Mouse (Mus musculus) testis, postnatal 14 days (tissue): ENCODE results near the gene S100a11.
"Not testable (repeated sequence)": the region's sequence is repeated elsewhere in the genome, so short reads cannot be mapped to it uniquely, and the experiment has no call there.

Experiments used
- DNase-seq: peaks from one replicate; pipeline ENCODE4 v3.0.0; 2021; ENCODE audit warnings: low spot score

S100a11 gene

DNA sequence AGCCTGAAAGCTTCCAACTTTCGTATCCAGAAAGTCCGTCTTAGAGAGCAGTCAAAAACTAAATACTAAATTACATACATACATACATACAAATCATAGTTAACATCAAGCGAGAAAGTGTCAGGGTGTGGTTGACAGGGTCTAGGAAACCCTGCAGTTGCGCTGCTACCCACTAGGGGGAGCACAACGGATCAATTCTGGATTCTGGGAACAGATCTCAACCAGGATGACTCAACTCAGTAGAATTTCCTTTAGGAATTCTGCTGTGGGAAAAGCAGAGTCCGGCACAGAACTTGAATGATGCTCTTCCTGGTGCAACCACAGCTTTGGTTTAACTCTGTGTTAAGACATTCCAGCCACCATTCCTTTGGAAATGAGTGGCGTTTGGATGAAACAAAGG, 2.3 kb downstream of the S100a11 start:
- peak; percentile 47 for DNase-seq

DNA sequence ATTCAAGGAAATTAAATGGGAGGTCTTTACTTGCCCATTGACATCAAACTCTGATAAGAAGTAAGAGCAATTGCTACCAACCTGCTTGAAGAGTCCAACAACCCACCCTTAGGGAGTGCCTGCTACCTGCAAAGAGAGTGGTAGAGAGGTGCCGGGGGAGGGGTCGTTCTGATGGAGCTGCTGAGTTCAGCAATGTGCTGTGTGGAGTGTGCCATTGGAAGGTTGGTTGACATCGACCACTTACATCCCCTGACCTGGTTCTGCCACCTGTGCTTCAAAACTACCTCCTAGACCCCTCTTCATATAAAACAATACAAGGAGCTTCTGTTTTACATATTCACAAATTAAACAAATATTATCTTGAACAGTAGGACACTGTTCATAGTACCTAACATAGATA, 7.0 kb downstream of the S100a11 start:
- no peak for DNase-seq

DNA sequence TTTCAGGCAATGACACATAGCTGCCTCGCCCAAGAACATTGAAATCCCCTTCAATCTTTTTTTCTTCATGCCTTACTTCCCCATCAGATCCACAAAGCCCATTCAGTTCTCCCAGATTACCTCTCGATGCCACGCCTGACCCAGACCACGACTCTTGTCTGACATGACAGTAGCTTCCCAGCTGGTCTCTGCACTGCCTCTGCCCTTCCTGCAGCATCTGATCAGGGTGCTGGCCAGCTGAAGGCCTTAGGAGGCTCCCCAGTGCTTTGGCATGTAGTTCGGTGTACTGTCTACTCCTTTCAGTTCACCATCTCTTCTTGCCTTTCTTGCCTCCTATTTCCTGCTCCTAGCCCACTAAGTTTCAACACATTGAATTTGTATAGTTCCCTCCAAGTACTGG, 8.5 kb downstream of the S100a11 start:
- DNase-seq: no peak

DNA sequence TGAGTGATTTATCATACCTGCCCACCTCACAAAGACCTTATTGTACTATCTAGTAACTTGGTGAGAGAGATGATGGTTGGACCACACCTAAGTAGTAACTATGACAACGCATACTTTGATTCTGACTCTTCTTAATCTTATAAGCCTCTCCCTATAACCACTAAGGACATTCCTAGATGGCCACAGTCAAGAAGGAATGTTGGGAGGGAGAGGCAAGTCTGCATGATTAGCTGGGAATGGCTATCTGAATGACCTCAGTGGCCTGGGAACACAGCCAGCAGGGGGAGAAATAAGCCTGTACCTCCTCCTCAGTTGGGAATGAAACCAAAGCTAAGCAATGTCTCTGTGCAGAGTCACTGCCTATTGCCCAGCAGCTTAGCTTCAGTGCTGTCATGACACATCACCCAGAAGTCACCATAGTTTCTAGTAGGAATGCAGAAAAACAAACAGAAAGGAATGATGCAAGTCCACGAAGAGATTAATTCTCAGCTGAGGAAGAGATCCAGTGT, 16.8 kb downstream of the S100a11 start:
- peak; percentile 76 for DNase-seq

DNA sequence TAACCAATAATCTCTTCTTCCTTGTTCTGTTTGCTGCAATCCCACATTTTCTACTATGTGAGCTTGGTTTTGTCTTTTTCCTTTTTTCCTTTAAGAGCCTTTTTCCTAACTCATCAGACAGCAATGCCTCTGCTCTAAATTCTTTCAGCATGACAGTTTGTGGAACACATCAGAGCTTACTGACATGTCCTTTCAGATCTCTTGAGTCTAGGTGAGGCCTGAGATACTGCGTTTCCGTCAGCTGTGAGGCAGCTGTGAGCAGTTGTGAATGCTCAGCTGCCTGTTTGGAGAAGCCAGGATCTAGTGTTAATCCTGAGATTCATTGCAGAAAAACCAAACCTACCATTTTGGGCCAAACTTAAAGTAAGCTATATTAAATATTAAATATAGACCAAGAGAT, 18.2 kb downstream of the S100a11 start:
- no peak for DNase-seq

DNA sequence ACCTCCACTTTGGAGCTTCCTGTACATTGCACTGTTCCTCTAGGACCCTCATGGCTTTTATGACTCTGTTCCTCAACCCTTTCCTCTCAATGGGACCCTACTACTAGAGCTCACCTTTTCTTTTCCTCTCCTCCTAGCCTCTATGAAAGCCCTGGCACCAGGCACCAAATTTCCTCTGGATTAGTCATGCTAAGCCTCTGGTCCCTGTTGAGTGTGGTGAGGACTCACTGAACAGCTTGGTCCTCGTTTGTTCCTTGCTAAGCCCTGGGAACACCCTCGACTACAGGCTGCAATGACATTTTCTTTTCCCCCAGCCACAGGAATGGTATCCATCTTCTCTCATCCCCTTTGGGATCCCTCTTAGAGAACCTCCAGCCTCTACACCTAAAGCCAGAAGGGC, 21.2 kb downstream of the S100a11 start:
- DNase-seq: no peak

DNA sequence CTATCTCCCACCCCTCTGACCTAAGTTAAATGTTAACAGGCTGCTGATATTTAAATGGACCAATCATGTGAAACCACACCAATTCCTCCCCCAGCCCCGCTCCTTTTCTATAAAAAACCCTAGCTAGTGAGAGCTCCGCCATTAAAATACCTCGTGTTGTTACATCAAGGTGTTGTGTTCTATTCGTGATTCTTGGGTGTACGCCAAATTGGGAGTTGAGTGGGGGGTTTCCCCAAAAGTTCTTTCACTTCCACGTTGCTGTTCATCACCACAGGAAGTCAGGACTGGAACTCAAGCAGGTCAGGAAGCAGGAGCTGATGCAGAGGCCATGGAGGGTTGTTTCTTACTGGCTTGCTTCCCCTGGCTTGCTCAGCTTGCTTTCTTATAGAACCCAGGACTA, 23.9 kb downstream of the S100a11 start:
- not testable (repeated sequence) for DNase-seq

DNA sequence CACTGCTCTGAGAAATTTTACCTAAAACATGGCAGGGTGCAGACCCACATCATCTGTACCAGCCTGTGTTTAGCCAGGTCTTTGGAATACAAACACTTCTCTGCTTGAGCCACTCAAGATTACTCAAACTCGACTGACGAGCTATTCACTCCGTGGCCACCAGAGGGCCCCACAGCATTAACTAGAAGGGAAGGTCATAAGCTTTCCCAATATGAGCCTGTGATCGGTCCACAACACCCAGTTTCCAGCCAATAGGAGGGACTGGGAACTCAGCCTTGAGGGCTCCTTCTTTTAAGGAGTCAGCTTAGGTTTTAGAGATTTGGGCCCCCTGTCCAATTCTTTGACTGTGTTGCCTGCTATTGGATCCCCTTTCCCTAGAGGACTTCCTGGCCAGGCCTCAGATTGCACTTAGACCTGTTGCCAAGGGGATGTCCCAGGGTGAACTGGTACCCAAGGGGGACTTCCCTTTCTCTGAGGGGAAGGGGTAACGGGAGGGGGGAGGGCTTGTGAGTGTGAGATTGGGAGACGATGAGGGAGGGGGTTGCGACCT, 26.9 kb downstream of the S100a11 start:
- peak; percentile 81 for DNase-seq

DNA sequence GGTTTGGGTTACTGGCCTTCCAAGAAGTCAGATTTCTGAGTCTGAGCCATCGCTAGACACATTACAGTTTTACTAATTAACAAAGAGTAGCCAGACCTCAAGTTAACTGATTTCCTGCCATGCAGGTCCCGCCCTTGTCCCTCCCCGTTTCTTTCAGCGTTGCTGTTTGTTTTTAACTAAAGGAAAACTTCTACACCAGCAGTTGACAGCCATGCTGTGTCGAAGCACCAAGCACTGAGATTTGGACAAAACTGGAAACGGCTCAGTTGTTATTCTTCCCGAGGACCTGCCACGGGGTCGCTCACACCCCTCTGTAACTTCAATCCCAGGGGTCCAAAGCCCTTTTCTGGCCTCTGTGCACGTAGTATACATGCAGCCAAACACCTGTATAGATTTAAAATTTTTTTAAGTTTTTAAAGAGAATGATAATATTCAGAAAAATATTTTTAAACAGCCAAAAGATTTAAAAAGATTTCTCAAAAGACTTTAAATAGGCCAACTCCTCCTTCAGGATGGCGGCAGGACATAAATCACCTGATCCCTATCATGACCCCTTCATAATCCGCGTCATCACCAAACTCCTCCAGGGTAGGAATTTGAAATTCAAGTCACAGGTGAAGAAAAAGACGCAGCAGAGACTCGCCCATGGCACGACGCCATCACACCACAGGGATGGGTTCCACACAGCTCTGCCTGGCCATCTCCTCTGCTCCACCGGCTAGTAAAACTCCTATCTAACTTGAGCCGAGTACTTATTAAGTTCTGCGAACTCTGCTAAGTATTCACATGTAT, 27.7 kb downstream of the S100a11 start:
- no peak for DNase-seq

DNA sequence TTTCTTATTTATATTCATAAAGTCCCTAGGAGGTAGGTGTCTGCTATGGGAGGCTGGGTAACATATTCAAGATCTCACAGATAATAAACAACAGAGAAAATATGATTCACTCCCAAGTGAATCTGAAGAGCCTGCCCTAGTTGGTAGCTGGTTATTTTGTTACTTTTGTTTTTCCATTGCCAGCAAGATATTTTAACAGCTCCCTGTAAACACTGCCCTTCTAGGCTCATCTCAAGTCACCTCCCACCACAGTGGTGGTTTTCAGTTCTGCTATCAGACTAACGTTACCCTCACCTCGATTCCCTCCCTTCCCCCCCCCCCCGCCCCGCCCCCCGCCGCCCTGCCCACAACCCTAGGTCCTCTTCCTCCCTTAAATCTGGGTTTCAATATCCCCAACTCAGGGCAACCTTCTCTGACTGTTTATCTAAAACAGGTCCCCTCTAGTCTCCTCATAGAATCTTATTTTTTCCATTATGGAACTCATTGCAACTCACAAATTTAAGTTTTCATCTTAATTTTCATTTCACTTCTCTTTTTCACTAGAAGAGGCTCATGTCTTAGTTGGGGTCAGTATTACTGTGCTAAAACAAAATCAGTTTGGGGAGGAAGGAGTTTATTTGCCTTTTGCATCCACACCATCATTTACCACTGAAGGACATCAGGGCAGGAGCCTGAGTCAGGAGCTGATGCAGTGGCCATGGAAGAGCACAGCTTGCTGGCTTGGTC, 28.4 kb downstream of the S100a11 start:
- no peak for DNase-seq

DNA sequence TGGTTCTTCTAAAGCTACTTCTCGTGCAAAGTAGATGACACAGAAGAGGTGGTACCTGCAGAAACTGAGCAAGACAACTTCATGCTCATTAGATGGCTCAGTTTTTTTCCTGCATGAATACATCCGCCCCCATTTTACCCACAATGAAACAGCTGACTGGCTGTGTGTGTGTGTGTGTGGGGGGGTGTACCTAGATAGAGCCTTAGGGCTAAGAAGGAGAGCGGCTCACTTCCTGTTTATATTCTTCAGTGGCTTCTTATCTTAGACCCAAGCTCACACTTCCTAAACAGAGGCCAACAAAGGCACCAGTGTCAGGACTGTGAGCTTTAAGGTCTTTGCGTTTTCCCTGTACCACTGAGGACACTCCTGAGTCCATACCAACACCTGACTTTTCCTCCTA, 29.7 kb downstream of the S100a11 start:
- no peak for DNase-seq

DNA sequence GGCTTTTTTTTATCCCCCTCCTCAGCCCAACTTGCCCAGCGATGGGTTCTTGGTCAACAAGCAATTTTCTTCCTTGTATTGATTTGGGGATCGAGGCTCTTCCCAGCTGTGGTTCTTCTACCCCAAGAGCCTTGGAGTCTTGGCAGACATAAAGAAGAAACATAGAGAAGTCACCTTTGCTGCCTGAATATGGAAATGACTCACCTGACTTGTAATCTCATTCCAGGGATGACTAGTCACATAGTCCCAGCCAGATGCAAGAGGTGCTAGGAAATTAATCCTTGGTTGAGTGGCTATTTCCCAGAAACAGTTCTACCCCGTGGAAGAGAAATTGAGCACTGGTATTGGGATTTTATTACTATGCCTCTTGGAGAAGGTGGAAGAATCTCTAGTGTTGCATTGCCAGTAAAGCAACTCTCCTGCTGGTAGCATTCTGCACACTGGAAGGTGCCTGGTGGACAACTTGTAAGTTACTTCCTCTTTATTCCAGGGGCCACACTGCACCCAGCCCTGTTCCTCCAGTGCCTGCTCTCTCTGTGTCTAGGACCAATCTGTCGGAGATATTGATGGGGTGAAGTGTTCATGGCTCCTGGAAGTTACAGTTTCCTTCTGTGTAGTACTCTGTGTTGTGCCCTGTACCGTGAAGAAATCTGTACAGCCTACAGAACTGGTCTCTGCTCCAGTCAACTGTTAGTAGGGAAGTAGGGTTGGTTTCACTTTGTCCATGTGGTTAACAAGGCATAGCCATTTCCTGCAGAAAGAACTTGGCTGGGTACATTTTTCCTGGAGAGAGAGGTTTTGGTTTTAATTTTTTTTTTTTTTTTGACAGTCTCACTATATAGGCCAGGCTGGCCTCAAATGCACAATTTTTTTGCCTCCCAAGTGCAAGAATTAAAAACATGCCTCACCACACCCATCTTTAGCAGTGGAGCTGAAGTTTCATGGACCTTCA, 31.9 kb downstream of the S100a11 start:
- DNase-seq: no peak

DNA sequence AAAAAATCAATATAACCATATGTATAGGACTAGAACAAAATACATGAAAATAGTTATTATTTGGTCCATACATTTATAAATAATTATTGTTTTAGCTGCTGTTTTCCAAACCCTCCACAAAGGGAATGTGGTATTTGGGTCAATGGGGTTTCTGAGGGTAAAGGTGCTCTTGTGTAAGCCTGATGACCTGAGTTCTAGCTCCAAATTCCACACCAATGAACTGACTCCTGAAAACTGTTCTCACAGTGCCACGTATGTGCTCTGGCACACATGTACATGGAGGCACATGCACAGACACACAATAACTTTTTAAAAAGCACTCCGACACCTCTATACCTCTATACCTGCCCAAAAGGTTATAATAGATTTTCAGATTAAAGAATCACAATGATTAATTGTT, 33.0 kb downstream of the S100a11 start:
- DNase-seq: no peak

DNA sequence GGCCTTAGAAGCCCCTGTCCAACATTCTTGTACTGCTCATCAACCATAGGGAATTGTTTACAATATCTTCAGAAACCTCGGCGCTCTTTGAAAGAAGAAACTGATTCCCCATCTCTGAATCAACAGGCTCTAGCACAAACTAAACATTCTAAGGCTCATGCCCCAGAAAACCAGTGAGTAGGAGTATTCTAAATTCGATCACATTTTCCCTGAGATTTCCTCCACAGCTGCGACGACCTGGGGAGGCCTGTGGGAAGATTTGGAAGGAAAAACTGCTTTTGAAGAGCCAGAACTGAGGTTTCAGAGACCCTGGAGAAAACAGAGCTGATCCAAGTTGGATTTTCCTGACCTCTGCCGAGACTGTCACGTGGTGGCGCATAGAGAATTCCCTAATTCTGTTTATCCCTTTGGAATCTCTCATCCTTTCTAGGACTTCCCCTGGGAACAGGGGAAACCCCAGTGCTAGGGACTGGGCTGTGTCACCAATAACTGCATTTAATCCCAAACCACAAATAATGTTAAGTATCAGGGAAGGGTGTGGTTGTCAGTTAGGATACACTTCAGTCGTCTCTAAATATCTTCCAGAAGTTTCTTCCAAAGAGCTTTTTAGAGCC, 33.6 kb downstream of the S100a11 start:
- DNase-seq: no peak

DNA sequence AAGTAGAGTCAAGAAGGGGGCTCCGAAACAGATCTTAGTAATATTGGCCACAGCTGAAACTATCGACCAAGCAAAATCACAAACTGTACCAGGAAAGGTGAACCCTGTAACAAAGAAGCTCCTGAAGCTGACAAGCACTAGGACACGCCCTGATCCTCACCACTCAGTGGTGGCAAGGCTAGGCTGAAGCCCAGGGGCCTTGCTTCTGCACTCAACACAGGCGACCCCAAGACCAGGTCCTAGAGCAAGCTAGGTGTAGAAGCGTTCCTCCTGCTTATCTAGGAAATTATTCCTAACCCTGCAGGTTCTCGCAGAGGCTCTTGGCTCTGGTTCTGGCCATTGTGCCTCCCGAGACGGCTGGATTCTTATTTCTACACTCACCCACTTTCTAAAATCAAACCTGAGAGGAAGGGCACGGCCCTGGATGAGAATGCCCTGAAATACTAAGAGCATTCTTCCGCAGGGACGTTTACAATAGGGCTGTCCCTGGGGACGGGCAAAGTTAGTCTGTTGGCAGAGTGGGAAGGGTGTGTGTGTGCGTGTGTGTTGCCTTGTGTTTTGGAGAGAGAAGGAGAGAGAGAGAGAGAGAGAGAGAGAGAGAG, 34.2 kb downstream of the S100a11 start:
- no peak for DNase-seq

DNA sequence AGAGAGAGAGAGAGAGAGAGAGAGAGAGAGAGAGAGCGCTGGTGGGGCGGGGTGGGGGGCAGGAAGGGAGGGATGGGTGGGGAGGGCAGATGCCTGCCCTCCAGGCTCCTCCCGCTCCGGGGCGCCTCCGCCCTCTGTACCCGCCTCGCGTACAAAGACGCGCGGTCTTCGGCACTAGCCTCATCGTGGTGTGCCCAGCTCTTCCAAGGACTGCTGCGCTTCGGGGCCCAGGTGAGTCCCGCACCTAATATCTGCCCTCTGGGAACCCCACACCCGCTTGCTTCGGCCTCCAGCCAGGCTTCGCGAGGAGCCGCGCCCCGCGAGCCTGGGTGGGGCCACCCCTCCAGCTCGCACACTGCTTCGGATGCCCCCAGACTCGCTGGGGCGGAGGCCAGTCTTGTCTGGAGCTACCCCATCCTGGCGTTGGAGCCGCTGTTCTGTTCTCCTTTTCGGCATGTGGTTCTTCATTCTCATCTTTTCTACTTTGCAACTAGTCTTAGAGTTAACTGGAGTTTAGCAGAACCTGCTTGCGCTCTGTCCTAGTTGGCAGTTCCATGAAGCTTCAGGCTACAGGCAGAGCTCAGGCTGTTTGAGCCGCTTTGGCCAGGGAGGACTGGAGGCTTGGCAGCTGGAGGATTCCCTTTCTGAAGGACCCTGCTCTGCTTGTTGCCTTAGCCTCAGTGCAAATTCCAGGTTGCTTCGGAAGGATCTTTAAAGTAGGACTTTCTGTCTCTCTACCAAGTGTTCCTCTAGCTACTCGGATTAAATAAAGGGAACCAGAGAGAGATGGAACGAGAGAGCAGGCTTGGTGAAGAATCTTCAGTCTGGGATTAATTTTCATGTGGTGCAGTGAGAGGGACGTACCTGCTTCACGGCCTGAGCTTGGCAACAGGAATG, 34.9 kb downstream of the S100a11 start, which contains the start of gene S100a10:
Gene S100a10 (plus strand): TSS at position 100 of the 897 bp plus-strand sequence.
- peak; percentile 65 for DNase-seq

DNA sequence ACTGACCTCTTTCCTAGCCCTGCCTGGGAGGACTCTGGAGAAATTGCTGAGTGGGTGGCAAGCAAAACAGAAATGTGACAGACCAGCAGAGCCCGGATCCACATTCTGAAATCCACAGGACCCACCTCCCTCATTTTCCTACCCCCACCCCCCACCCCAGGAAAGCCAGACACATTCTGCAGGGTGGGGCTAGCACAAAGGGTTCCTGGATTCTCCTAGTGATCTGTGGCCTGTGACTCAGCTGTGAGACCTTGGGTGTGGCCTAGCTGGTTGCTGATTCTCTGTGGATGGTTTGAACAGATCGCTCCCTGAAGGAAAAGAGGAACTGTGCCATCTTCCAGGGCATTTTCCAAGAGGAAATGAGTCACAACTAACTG, 35.6 kb downstream of the S100a11 start:
- DNase-seq: peak; percentile 47

DNA sequence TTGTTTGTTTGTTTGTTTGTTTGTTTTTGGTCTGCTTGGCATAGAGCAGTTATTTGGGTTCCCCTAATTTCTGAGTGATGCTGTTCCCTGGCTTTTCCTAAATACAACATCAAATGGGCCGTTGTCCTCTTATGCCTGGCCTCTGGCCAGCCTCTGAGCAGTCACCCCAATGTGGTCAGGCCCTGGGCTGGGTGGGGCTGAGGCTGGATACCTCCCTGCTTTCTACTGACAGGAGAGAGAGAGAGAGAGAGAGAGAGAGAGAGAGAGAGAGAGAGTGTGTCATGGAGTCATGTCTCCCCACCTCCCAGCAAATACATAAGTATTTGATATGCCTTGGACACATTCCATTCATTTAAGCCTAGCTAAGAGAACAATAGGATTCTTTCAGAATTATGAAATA, 36.3 kb downstream of the S100a11 start:
- DNase-seq: no peak

DNA sequence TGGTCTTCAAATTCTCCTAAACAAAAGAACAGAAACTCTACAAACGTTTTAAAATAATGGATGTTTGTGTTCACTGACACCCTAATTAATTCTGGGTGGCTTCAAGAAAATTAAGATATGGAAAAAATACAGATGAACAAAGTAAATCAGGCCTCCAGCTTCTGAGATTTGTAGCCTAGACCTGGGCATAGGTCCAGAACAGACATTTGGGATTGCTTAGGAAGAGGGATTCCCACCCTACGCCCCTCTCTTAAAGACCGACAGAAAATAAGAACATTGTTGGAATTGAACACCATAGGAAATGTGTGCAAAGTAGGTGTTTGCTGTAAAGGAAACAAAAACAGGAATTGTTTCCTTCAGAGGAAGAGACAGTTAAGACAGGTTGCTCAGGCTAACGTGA, 37.2 kb downstream of the S100a11 start:
- no peak for DNase-seq

DNA sequence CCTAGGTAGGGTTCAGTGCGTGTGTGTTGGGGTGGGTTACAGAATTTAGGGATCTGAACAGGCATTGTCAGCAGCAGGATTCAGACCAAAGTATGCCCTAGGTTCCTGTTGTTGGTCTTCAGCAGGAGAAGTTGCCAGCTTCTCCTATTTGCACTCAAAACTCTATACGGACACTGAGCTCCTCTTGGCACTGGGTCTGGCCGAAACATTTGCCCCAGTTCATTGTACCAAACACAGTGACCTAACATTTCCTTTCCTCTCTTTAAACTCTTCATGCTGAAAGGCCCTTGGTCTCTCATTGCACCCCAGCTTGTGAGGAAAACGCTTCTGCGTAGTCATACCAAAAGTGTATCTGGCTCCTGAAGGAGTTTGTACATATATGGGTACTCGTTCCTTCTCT, 39.7 kb downstream of the S100a11 start:
- no peak for DNase-seq
